Mouse (Mus musculus) limb, embryonic 14.5 days (tissue): ENCODE measurements around the gene Pnldc1. TPM values are rescaled to one million over a fixed set of nuclear protein-coding genes. Genes with fewer than 3 reads are reported as not detected.

Source experiments
- ATAC-seq: fragments of 200-750 bp; cut with Nextera tagmentation; 2 replicates; pipeline ENCODE4 v1.8.0; 2017; ENCODE audit warnings: low read depth, moderate number of reproducible peaks, moderate TSS enrichment; ENCODE audit not compliant: low FRiP score
- DNase-seq: peaks from one replicate; pipeline ENCODE4 v3.0.0-alpha.2; 2015; ENCODE audit warnings: low spot score
- H3K27ac ChIP-seq: fragments of 300-500 bp; sonication (generic); replicated peaks from 2 replicates; pipeline ENCODE4 v1.5.1; 2014; ENCODE audit warnings: low read depth, mild to moderate bottlenecking, low read length, moderate library complexity, mixed read lengths
- H3K27me3 ChIP-seq: fragments of 300-500 bp; sonication (generic); 2 replicates; pipeline ENCODE4 v1.6.1; 2014; ENCODE audit warnings: low read length, mixed read lengths; ENCODE audit not compliant: control insufficient read depth, insufficient read depth
- H3K36me3 ChIP-seq: fragments of 300-500 bp; sonication (generic); 2 replicates; pipeline ENCODE4 v1.6.1; 2014; ENCODE audit warnings: mild to moderate bottlenecking, low read length, moderate library complexity, mixed read lengths; ENCODE audit not compliant: control insufficient read depth, insufficient read depth
- H3K4me1 ChIP-seq: fragments of 300-500 bp; sonication (generic); 2 replicates; pipeline ENCODE4 v1.6.1; 2014; ENCODE audit warnings: antibody characterized with exemption, low read length, mixed read lengths; ENCODE audit not compliant: control insufficient read depth, insufficient read depth
- H3K4me2 ChIP-seq: fragments of 300-500 bp; sonication (generic); replicated peaks from 2 replicates; pipeline ENCODE4 v1.6.1; 2014; ENCODE audit warnings: low read depth, mild to moderate bottlenecking, low read length, moderate library complexity; ENCODE audit not compliant: severe bottlenecking
- H3K4me3 ChIP-seq: fragments of 300-500 bp; sonication (generic); replicated peaks from 2 replicates; pipeline ENCODE4 v1.5.1; 2014; ENCODE audit warnings: low read length
- H3K9ac ChIP-seq: fragments of 300-500 bp; sonication (generic); 2 replicates; pipeline ENCODE4 v1.6.1; 2014; ENCODE audit warnings: mild to moderate bottlenecking, low read depth, low read length, moderate library complexity; ENCODE audit not compliant: severe bottlenecking
- H3K9me3 ChIP-seq: fragments of 300-500 bp; sonication (generic); 2 replicates; pipeline ENCODE4 v1.6.1; 2016; ENCODE audit warnings: low read length; ENCODE audit not compliant: control insufficient read depth
- POLR2A ChIP-seq: fragments of 200-500 bp; IDR thresholded peaks from 2 replicates; pipeline ENCODE4 v1.8.0; 2012; ENCODE audit warnings: inconsistent platforms, mild to moderate bottlenecking, moderate library complexity, borderline replicate concordance; ENCODE audit not compliant: insufficient read depth, insufficient read length; ENCODE audit errors: extremely low read depth
- WGBS: fragments of 180-500 bp; shearing (Covaris S2); extraction: QIAGEN DNeasy Blood & Tissue Kit; methylation state at CpG from one replicate; pipeline ENCODE4 v1.1.7; 2014; 5-methylcytosine and 5-hydroxymethylcytosine counted together
- polyA plus RNA-seq, 2 experiments: library from polyadenylated mRNA; depleted of rRNA in 1 of 2; stranded (reverse) in 1 of 2; unstranded in 1 of 2; fragments of >200 nt; fragmentation: Nextera tagmentation in 1 of 2; extraction: Ambion mirVana in 1 of 2; gene quantifications; 2 replicates each; pipeline versions ENCODE4 v1.2.1 to v1.2.3; 2012 to 2014

Gene Pnldc1
- polyA plus RNA-seq, 2 experiments: 2.4 to 5.1 TPM

DNA sequence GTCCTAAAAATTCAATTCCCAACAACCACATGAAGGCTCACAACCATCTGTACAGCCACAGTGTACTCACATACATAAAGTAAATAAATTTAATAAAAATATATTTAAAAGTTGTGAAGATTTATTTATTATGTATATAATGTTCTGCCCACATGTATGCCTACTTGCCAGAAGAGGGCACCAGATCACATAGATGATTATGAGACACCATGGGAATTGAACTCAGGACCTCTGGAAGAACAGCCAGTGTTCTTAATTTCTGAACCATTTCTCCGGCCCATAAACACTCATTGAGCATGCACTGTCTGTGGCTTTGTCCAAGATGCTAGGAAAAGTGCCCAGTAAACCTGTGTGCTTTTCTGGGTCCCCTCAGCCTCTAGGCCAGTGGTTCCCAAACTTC, 28.8 kb downstream of the Pnldc1 start:
- no peak for TF ChIP-seq POLR2A
- WGBS: 86% methylated on average over 1 of the region's 1 CpGs
- DNase-seq: no peak

DNA sequence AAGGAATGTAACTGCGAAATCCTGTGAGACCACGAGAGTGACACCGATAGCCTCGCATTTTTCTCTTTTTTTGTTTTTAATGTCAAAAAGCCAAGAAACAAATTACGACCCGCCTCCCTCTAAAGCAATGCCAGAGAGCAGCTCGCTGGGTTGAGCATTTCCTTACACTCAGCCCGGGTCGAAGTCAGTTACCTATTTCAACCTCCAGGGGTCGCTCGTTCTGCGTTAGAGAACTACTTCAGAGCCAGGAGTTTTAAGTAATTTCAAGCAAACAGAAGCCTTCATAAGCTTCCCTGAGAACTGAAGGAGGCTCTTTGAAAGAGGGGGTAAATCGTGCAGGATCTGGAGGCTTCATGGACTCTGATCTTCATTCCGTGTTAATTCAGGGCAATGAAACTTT, 29.9 kb downstream of the Pnldc1 start:
- Histone ChIP-seq H3K27me3 (no peaks in the 10 kb centered on the region), H3K36me3 (no peaks in the 10 kb centered on the region), H3K9me3 (no peaks in the 10 kb centered on the region), H3K4me3 (no peak overlapping the region), H3K4me2 (peak overlapping the region; percentile 38), H3K27ac (no peak overlapping the region), H3K9ac (0 out of 2 replicates have a peak overlapping the region, but pooled peaks have one; percentile 18), H3K4me1 (no peaks in the 10 kb centered on the region)
- ATAC-seq (peak; percentile 81), DNase-seq (peak; percentile 87)
- WGBS: 2% methylated on average over 14 of the region's 14 CpGs
- TF ChIP-seq POLR2A: no peak

More for the DNA sequence above, 28.8 kb downstream of the Pnldc1 start:
- Histone ChIP-seq H3K9me3 (no peaks in the 10 kb centered on the region), H3K9ac (no peak overlapping the region), H3K4me1 (no peaks in the 10 kb centered on the region), H3K4me2 (no peak overlapping the region), H3K4me3 (no peak overlapping the region), H3K27ac (no peak overlapping the region), H3K27me3 (no peaks in the 10 kb centered on the region), H3K36me3 (no peaks in the 10 kb centered on the region)
- no peak for ATAC-seq

DNA sequence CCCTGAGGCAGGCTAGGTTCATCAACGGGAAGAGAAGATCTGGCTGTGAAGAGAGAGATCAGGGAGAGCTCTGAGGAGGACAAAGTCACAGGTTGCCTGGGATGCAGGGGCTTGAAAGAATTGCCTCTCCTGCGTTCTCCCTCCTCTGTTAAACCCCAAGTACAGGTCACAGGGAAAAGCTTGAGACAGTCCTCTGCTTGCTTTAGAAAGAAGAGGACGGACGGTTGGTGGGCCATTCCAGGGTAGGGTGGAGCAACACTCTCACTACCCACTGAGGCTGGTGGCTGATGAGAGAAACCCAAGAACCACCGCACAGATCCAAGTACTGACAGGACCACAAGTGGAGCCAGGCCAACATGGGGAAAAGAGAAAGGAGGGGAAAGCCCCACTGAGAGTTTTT, 34.3 kb downstream of the Pnldc1 start, which contains the start of gene Mrgprh:
Gene Mrgprh, plus strand, starts transcription at position 301 of the 400 bp plus-strand sequence.
- no peak within 1 kb of the TSS for H3K9ac ChIP-seq
- no peak for ATAC-seq
- no peaks in the 10 kb centered on the region for H3K27me3 ChIP-seq
- H3K36me3 ChIP-seq: no peaks in the 10 kb centered on the region
- no peak for TF ChIP-seq POLR2A
- H3K9me3 ChIP-seq: no peaks in the 10 kb centered on the region
- WGBS: 81% methylated on average over 5 of the region's 5 CpGs
- H3K27ac ChIP-seq: no peak within 1 kb of the TSS
- H3K4me2 ChIP-seq: no peak within 1 kb of the TSS
- no peak within 1 kb of the TSS for H3K4me3 ChIP-seq
- H3K4me1 ChIP-seq: peaks cover 13% of the 10 kb centered on the region
- DNase-seq: no peak

DNA sequence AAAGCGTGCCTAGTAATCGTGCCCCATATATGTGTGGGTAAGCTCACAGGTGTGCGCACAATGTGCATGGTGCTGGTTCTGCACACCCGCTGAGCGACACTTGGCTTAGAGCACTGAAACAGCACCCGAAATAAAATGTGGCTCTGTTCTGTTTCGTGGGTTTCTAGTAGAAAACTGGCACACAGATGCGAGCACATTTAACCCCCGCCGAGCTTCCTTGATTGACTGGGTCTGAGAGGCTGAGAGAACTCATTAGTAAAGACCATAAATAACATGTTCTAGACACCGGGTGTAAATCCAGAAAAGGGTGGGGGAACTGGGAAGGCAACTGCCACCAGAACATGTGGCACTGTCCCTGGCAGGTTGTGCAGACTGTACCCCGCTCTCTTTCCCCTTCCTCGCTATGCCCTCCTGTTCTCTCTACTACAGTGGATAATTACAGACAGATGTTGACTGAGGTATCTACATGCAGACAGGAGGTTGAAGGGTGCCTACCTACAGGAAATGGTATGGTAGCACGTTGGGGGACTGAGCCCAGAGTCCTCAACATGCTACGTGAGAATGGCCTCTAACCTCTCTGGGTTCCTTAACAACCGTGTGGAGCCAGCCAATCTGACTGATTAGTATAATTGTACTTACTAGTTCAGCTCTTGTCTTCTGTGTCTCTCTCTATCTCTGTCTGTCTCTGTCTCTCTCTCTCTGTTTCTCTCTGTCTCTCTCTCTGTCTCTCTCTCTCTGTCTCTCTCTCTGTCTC, 37.6 kb downstream of the Pnldc1 start:
- H3K9me3 ChIP-seq: no peaks in the 10 kb centered on the region
- H3K4me3 ChIP-seq: no peak overlapping the region
- no peaks in the 10 kb centered on the region for H3K36me3 ChIP-seq
- TF ChIP-seq POLR2A: no peak
- WGBS: 22% methylated on average over 16 of the region's 16 CpGs
- peak; percentile 23; the same call in 1 of the 2 replicates for ATAC-seq
- no peak overlapping the region for H3K9ac ChIP-seq
- no peak overlapping the region for H3K27ac ChIP-seq
- peaks cover 26% of the 10 kb centered on the region for H3K4me1 ChIP-seq
- peak; percentile 22 for DNase-seq
- no peaks in the 10 kb centered on the region for H3K27me3 ChIP-seq
- H3K4me2 ChIP-seq: peak overlapping the region; percentile 30; the same call in 1 of the 2 replicates

DNA sequence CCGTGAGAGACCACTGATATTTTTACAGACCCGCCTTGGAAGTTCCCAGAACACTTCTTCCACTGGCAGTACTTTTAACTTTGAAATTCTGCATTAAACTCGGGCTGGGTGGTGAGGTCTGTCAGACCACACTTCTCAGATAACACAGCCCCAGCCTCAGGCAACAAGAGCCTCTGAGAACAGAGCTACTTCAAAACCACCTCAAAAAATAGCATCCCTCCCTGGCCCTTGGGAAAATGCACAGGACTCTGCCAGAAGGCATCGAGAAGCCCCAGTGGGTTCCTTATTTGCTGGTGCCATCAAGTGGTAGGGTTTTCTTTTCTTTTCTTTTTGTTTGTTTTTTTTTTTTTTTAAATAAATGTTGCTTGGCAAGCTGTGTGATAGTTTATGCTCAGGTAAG, 41.4 kb downstream of the Pnldc1 start:
- Histone ChIP-seq H3K9ac (no peak overlapping the region), H3K9me3 (no peaks in the 10 kb centered on the region), H3K4me1 (peaks cover 26% of the 10 kb centered on the region), H3K36me3 (no peaks in the 10 kb centered on the region), H3K4me3 (no peak overlapping the region), H3K4me2 (no peak overlapping the region), H3K27me3 (no peaks in the 10 kb centered on the region), H3K27ac (peak overlapping the region; percentile 65; the same call in 1 of the 2 replicates)
- peak; percentile 20 for ATAC-seq
- no peak for DNase-seq
- 2% methylated on average over 4 of the region's 4 CpGs for WGBS
- TF ChIP-seq POLR2A: no peak
